Mouse (Mus musculus): ENCODE results near the gene Ube2v1.
"Not testable (repeated sequence)": the region's sequence is repeated elsewhere in the genome, so short reads cannot be mapped to it uniquely, and the experiment has no call there.

The Ube2v1 gene

DNA sequence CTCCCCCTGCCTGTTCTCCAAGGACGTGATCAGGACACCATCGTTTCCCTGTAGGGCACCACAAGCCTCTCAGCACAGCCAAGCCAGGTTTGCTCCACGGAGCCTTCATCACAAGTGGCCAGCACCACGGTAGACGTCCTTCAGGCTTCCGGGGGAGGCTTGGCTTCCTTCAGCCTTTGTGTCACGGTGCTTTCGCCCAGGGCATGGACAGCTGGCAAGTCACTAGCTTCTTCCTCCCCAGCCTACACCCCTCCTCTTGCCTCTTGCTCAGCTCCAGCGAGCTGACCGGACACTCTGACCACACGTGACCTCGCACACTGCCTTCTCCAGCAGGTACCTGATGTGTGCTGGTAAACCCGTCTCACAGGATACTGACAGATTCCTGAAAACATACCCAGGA is 9.5 kb downstream of the Ube2v1 start:
- DNase-seq (ENCODE audit: low spot score in 2 of 2), result no peak

DNA sequence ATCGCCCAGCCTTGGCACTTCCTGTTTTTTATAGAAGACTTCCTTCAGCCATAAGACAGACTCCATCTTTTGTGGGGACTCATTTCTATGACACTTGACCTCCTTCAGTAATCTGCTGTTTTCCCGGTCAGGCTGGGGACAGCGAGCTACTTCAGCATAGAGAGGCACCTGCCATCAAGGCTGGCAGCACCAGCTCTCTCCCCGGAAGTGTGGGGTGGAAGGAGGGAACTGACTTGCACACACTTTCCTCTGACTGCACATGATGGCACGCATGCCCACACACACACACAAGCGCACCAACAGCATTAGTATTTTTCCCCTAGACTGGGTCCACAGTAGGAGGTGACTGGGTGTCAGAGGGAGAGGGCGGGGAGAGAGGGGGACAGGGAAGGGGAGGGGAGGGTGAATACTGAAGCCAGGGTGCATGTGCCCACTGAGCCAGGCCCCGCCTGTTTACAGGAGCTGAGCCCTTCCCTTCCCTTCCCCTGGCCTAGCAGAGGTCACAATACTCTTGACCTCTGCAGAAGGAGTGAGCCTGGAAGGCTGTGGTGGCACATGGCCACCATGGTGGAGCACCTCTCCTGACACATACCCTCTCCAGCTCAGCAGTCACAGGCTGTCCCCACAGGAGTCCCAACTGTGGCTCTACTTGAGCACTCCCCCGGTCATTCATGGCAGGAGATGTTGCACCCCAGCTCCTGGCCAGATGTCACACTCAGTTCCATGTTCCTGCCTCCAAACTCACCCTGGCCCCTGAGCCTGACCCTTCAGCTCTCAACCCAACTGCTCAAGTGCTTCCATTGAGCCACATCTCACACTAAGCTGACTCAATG is 10.4 kb downstream of the Ube2v1 start:
- no peak for DNase-seq (ENCODE audit: low spot score in 2 of 2)

GRCm38 (mm10) chr2:167617472-167617871 is 14.4 kb downstream of the Ube2v1 start:
- DNase-seq (ENCODE audit: low spot score in 2 of 2), result no peak

DNA sequence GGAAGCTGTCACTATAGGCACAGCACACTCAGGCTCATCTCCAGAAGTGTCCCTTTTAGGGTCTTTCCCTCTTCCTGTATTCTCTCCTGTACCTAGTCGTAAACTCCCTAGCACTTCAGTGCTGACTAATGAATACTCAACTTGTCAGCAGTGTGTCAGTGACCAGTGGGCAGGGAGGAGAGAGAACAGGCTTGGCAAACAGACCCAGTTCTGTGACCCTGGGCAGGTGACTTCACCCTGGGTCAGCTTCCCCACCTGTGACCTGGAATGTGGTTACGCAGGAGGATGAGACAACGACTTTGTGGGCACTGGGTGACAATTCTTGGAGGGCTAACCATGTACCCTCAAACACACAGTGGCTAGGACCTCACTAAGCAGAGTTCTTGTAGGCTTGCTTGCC is 14.9 kb downstream of the Ube2v1 start:
- DNase-seq (ENCODE audit: low spot score in 2 of 2), result no peak

DNA sequence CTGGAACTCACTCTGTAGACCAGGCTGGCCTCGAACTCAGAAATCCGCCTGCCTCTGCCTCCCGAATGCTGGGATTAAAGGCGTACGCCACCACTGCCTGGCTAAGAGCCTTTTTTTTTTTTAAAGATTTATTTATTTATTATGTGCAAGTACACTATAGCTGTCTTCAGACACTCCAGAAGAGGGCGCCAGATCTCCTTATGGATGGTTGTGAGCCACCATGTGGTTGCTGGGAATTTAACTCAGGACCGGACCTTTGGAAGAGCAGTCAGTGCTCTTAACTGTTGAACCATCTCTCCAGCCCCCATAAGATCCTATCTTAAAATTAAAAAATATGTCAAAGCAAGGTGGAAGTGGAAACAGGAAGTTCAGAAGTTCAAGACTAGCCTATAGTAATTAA is 18.6 kb downstream of the Ube2v1 start:
- not testable (repeated sequence) for DNase-seq (ENCODE audit: low spot score in 2 of 2)

- DNase-seq (ENCODE audit: low spot score in 2 of 2), result no peak
Measured at GRCm38 (mm10) chr2:167612122-167612521, 19.8 kb downstream of the Ube2v1 start.

GRCm38 (mm10) chr2:167611287-167611686 is 20.6 kb downstream of the Ube2v1 start:
- DNase-seq (ENCODE audit: low spot score in 2 of 2), result no peak

GRCm38 (mm10) chr2:167606745-167607123 is 25.2 kb downstream of the Ube2v1 start:
- DNase-seq (ENCODE audit: low spot score in 2 of 2), result no peak

DNA sequence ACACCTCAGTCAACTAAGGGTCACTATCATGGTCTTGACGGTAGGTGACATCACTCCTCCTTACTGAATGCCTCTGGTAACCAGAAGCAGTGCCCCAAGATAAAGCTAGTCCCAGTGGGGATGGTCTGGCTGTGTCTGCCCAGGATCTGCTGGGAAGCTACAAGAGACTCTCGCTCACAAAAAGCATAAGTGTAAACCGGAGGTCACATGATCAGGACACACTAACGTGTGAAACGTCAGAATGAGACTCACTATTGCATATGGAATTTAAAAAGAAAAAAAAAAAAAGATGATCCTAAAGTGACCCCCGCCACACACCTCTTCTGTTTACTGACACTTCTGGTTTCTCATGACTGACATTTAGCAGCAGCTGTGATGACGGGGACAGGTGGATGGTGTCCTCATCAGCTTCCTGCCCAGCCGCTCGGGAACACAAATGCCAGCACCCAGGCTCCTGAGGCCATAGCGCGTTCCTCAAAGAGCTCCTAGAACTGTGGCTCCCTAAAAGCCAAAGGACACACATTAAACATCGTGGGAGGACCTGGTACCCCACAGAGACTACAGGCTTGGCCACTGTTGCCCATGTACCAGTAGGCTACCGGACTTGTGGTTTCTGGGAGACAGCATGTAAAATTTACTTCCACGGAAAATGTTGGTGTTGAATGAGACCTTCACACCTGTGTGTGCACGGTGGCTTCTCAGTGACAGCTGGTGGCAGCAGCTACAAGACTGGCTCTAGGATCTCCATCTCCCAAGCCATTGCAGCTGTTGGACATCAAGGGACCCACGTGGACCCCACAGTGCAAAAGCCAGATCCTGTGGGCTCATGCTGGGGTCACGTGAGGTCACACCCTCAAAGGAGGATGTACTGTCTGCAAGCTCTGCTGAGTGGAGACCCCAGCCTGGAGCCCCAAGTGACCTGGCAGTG is 25.8 kb downstream of the Ube2v1 start:
- no peak for DNase-seq (ENCODE audit: low spot score in 2 of 2)

- DNase-seq (ENCODE audit: low spot score in 2 of 2), result peak; percentile 79 to 91
Measured at GRCm38 (mm10) chr2:167605178-167605794, 26.6 kb downstream of the Ube2v1 start.

DNA sequence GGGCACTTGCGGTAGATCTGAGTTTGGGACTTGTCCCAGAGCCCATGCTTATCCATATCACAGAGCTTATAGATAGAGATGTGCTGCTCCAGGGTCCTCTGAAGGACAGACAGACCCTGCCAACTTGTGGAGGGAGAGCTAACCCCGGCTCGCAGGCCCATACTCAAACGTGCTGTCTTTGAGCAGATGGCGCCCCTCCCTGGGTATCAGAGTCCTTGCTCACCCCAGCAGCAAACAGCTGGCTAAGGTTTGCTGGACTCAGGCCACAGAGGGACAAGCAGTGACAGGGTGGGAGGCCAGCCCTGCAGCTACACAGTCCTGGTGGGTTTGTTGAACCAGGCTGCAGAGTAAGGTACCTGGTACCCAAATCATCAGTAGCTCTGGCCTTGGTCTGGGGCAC is 28.9 kb downstream of the Ube2v1 start:
- peak in 1 of 2 experiments; percentile 45 for DNase-seq (ENCODE audit: low spot score in 2 of 2)

GRCm38 (mm10) chr2:167602364-167602763 is 29.5 kb downstream of the Ube2v1 start:
- no peak for DNase-seq (ENCODE audit: low spot score in 2 of 2)

GRCm38 (mm10) chr2:167600481-167600995 is 31.4 kb downstream of the Ube2v1 start:
- DNase-seq (ENCODE audit: low spot score in 2 of 2), result no peak

DNA sequence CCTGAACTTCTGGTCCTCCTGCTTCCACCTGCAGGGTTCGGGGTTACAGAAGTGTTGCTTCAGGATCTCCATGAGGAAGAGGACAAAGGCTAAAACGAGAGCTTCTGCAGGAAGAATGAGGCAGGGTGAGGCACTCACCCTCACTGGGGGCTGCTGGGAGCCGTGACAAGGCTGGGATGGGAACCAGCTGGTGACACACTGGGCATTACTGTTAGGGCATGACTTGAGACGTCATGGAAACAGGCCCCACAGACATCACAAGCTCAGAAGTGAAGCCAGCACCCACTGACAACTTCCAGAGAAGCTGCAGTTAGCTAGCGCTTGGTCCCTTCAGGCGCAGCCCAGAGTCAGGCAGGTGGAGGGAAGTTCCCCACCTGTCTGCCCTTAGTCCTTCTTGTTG is 32.0 kb downstream of the Ube2v1 start:
- no peak for DNase-seq (ENCODE audit: low spot score in 2 of 2)

DNA sequence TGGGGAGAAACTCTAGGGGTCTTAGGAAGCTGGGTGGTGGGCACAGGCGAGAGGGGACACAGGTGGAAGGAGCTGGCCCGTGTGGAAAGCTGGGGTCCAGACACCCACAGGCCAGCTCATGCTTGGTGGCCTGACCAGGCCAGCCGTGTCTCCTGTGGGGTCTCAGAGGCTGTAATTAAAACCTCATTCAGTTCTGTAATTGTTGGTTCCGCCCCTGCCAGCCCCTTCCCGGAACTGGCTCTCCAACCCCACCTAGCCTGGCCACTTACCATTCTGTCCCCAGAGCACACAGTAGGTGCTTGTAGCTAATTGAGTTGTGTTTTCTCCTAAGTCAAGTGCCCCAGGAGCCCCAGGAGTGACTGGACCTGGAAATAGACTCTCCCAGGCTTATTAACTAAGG is 32.7 kb downstream of the Ube2v1 start:
- DNase-seq (ENCODE audit: low spot score in 2 of 2), result no peak

GRCm38 (mm10) chr2:167597492-167598186 is 34.3 kb downstream of the Ube2v1 start:
- peak; percentile 79 to 80 for DNase-seq (ENCODE audit: low spot score in 2 of 2)

DNA sequence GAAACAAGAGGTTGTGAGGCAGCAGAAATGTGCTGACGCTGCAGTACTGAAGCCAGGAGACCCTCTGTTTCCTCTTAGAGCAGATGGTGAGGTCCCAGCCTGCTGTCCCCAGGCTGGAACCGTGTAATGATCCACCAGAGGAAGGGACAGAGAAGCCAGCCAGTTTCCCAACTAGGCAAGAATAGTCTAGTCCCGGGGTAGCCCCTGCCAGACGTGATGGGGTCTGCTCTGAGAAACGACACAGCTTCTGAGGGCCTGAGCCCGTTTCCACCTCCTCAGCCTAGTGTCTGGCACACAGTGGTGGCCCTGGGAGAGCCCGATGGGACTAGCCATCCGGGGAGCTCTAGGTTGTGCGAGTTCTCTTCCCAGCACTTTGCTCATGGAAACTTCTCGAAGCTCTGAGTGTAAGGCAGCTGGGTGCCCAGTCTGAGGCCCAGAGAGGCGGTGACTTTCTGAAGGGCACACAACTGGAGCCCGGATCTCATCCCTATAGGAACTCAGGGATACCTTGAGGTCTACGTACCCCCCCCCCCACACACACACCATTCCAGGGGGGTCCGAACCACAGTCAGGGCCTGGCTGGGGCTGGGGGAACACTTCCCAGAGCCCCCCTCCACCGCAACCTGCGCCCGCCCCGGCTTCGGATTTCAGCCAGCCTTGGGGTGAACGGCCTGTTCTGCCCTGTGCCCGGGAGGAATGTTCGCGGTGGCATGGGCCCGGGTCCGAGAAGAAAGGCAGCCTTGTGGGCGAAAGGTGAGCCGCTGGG is 35.0 kb downstream of the Ube2v1 start:
- DNase-seq (ENCODE audit: low spot score in 2 of 2), result no peak

DNA sequence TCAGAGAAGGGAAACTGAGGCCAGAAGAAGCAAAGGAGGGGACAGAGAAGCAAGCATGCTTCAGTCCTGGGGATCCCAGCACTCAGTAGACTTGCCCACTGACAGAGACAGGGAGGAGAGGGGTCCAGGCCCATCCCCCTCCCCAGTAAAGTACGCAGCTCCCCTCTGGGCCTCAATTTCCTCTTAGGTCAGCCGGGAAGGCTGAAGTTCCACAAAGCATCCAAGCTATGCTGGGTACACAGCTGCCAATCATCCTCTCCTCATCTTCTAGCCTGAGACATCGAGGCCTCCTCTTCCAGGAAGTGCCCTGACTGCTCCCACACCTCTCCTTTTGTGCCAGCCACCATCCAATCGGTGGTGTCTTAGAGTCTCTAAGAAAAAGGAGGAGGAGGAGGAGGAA is 35.6 kb downstream of the Ube2v1 start:
- no peak for DNase-seq (ENCODE audit: low spot score in 2 of 2)

- peak; percentile 66 to 71 for DNase-seq (ENCODE audit: low spot score in 2 of 2)
Measured at GRCm38 (mm10) chr2:167595761-167596171, 36.1 kb downstream of the Ube2v1 start.

DNA sequence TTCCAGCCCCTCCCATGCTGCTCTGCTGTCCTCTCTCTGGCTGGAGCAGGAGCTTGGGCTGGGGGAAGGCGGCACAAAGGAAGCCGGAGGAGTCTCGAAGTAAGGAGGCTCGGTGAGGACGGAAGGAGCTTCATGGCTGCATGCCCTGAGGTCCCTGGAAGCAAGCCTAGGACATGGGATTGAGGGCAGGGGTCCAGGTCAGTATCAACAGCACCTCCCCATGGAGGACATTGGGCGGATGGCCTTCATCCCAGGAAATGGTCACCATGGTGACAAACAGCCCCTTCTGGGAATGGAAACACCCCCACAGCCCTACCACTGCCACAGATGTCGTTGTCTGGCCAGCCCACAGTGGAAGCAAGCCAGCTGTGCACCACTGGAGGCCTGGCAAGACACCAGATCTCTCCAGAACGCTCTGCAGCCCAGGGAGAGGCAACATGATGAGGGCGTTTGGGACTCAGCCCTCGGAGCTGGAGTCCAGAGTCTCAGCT is 37.4 kb downstream of the Ube2v1 start:
- peak; percentile 86 to 90 for DNase-seq (ENCODE audit: low spot score in 2 of 2)
